Mouse (Mus musculus): ENCODE data around the gene Clec10a. TPM values are rescaled to one million over a fixed set of nuclear protein-coding genes. Genes with fewer than 3 reads are reported as not detected.
"Not testable (repeated sequence)": the region's sequence is repeated elsewhere in the genome, so short reads cannot be mapped to it uniquely, and the experiment has no call there.

Gene Clec10a
- polyA plus RNA-seq, 1 experiment from 2014 or later: 0.39 TPM

- Histone ChIP-seq H3K9ac (no peak overlapping the region), H3K27ac (replicated peaks) (no peak overlapping the region), H3K36me3 (replicated peaks) (no peaks in the 10 kb centered on the region), H3K4me3 (replicated peaks) (no peak overlapping the region), H3K9me3 (replicated peaks) (no peaks in the 10 kb centered on the region), H3K4me2 (no peak overlapping the region), H3K27me3 (no peaks in the 10 kb centered on the region), H3K4me1 (replicated peaks) (no peaks in the 10 kb centered on the region)
- ATAC-seq (ENCODE audit: insufficient read depth): no peak
- 39% methylated on average over 16 of the region's 16 CpGs for WGBS (ENCODE audit: insufficient replicate concordance)
Observed at GRCm38 (mm10) chr11:70165972-70166921, 10.2 kb downstream of the Clec10a start.

- Histone ChIP-seq H3K36me3 (replicated peaks) (no peaks in the 10 kb centered on the region), H3K9me3 (replicated peaks) (no peaks in the 10 kb centered on the region), H3K4me3 (replicated peaks) (no peak overlapping the region), H3K4me1 (replicated peaks) (no peaks in the 10 kb centered on the region), H3K4me2 (no peak overlapping the region), H3K27ac (replicated peaks) (no peak overlapping the region), H3K27me3 (no peaks in the 10 kb centered on the region), H3K9ac (no peak overlapping the region)
- WGBS (ENCODE audit: insufficient replicate concordance): 59% methylated on average over 7 of the region's 7 CpGs
- no peak for ATAC-seq (ENCODE audit: insufficient read depth)
Observed at GRCm38 (mm10) chr11:70168136-70168535, 12.1 kb downstream of the Clec10a start.

- not testable (repeated sequence) for H3K4me2 ChIP-seq; H3K9ac ChIP-seq; H3K4me1 ChIP-seq (replicated peaks); H3K27me3 ChIP-seq; H3K27ac ChIP-seq (replicated peaks); H3K9me3 ChIP-seq (replicated peaks); H3K4me3 ChIP-seq (replicated peaks); ATAC-seq (ENCODE audit: insufficient read depth); H3K36me3 ChIP-seq (replicated peaks)
- 69% methylated on average over 7 of the region's 7 CpGs for WGBS (ENCODE audit: insufficient replicate concordance)
Observed at GRCm38 (mm10) chr11:70169471-70169870, 13.5 kb downstream of the Clec10a start.

GRCm38 (mm10) chr11:70170291-70170690 lies 14.3 kb downstream of the Clec10a start:
- no peak overlapping the region for H3K4me2 ChIP-seq
- H3K27ac ChIP-seq (replicated peaks): no peak overlapping the region
- 65% methylated on average over 7 of the region's 7 CpGs for WGBS (ENCODE audit: insufficient replicate concordance)
- no peaks in the 10 kb centered on the region for H3K9me3 ChIP-seq (replicated peaks)
- H3K27me3 ChIP-seq: no peaks in the 10 kb centered on the region
- no peak overlapping the region for H3K4me3 ChIP-seq (replicated peaks)
- no peaks in the 10 kb centered on the region for H3K4me1 ChIP-seq (replicated peaks)
- ATAC-seq (ENCODE audit: insufficient read depth): no peak
- H3K9ac ChIP-seq: no peak overlapping the region
- no peaks in the 10 kb centered on the region for H3K36me3 ChIP-seq (replicated peaks)

GRCm38 (mm10) chr11:70171181-70171580 lies 15.2 kb downstream of the Clec10a start:
- ATAC-seq (ENCODE audit: insufficient read depth): no peak
- no peak overlapping the region for H3K4me2 ChIP-seq
- WGBS (ENCODE audit: insufficient replicate concordance): 60% methylated on average over 7 of the region's 7 CpGs
- no peaks in the 10 kb centered on the region for H3K36me3 ChIP-seq (replicated peaks)
- H3K4me1 ChIP-seq (replicated peaks): no peaks in the 10 kb centered on the region
- H3K9ac ChIP-seq: no peak overlapping the region
- H3K9me3 ChIP-seq (replicated peaks): no peaks in the 10 kb centered on the region
- no peak overlapping the region for H3K4me3 ChIP-seq (replicated peaks)
- H3K27ac ChIP-seq (replicated peaks): no peak overlapping the region
- H3K27me3 ChIP-seq: no peaks in the 10 kb centered on the region

GRCm38 (mm10) chr11:70171847-70172246 lies 15.8 kb downstream of the Clec10a start:
- Histone ChIP-seq H3K27me3 (no peaks in the 10 kb centered on the region), H3K4me1 (replicated peaks) (no peaks in the 10 kb centered on the region), H3K4me2 (no peak overlapping the region), H3K27ac (replicated peaks) (no peak overlapping the region), H3K36me3 (replicated peaks) (no peaks in the 10 kb centered on the region), H3K9ac (no peak overlapping the region), H3K9me3 (replicated peaks) (no peaks in the 10 kb centered on the region), H3K4me3 (replicated peaks) (no peak overlapping the region)
- ATAC-seq (ENCODE audit: insufficient read depth): no peak
- 36% methylated on average over 3 of the region's 3 CpGs for WGBS (ENCODE audit: insufficient replicate concordance)

GRCm38 (mm10) chr11:70172298-70172697 lies 16.3 kb downstream of the Clec10a start:
- H3K36me3 ChIP-seq (replicated peaks): no peaks in the 10 kb centered on the region
- no peaks in the 10 kb centered on the region for H3K27me3 ChIP-seq
- no peak overlapping the region for H3K4me3 ChIP-seq (replicated peaks)
- 48% methylated on average over 5 of the region's 5 CpGs for WGBS (ENCODE audit: insufficient replicate concordance)
- H3K4me1 ChIP-seq (replicated peaks): no peaks in the 10 kb centered on the region
- no peak for ATAC-seq (ENCODE audit: insufficient read depth)
- no peak overlapping the region for H3K4me2 ChIP-seq
- no peak overlapping the region for H3K27ac ChIP-seq (replicated peaks)
- H3K9me3 ChIP-seq (replicated peaks): no peaks in the 10 kb centered on the region
- no peak overlapping the region for H3K9ac ChIP-seq

GRCm38 (mm10) chr11:70174491-70174890 lies 18.5 kb downstream of the Clec10a start:
- no peaks in the 10 kb centered on the region for H3K27me3 ChIP-seq
- H3K4me2 ChIP-seq: no peak overlapping the region
- WGBS (ENCODE audit: insufficient replicate concordance): 59% methylated on average over 4 of the region's 4 CpGs
- H3K27ac ChIP-seq (replicated peaks): no peak overlapping the region
- no peak overlapping the region for H3K4me3 ChIP-seq (replicated peaks)
- no peak overlapping the region for H3K9ac ChIP-seq
- ATAC-seq (ENCODE audit: insufficient read depth): no peak
- H3K36me3 ChIP-seq (replicated peaks): no peaks in the 10 kb centered on the region
- H3K9me3 ChIP-seq (replicated peaks): no peaks in the 10 kb centered on the region
- no peaks in the 10 kb centered on the region for H3K4me1 ChIP-seq (replicated peaks)

GRCm38 (mm10) chr11:70177647-70178046 lies 21.6 kb downstream of the Clec10a start:
- Histone ChIP-seq H3K9me3 (replicated peaks) (no peaks in the 10 kb centered on the region), H3K4me3 (replicated peaks) (no peak overlapping the region), H3K27me3 (no peaks in the 10 kb centered on the region), H3K4me2 (no peak overlapping the region), H3K27ac (replicated peaks) (no peak overlapping the region), H3K9ac (no peak overlapping the region), H3K4me1 (replicated peaks) (no peaks in the 10 kb centered on the region), H3K36me3 (replicated peaks) (no peaks in the 10 kb centered on the region)
- WGBS (ENCODE audit: insufficient replicate concordance): 59% methylated on average over 8 of the region's 8 CpGs
- no peak for ATAC-seq (ENCODE audit: insufficient read depth)

- WGBS (ENCODE audit: insufficient replicate concordance): 70% methylated on average over 11 of the region's 11 CpGs
- ATAC-seq (ENCODE audit: insufficient read depth): no peak
- no peak overlapping the region for H3K4me2 ChIP-seq
- H3K4me1 ChIP-seq (replicated peaks): no peaks in the 10 kb centered on the region
- no peak overlapping the region for H3K9ac ChIP-seq
- H3K27me3 ChIP-seq: no peaks in the 10 kb centered on the region
- H3K27ac ChIP-seq (replicated peaks): no peak overlapping the region
- H3K9me3 ChIP-seq (replicated peaks): no peaks in the 10 kb centered on the region
- H3K36me3 ChIP-seq (replicated peaks): no peaks in the 10 kb centered on the region
- H3K4me3 ChIP-seq (replicated peaks): no peak overlapping the region
Observed at GRCm38 (mm10) chr11:70178311-70178710, 22.3 kb downstream of the Clec10a start.

GRCm38 (mm10) chr11:70178756-70179155 lies 22.8 kb downstream of the Clec10a start:
- WGBS (ENCODE audit: insufficient replicate concordance): 55% methylated on average over 11 of the region's 11 CpGs
- no peaks in the 10 kb centered on the region for H3K4me1 ChIP-seq (replicated peaks)
- H3K9me3 ChIP-seq (replicated peaks): no peaks in the 10 kb centered on the region
- H3K4me3 ChIP-seq (replicated peaks): no peak overlapping the region
- H3K27ac ChIP-seq (replicated peaks): no peak overlapping the region
- no peaks in the 10 kb centered on the region for H3K27me3 ChIP-seq
- H3K36me3 ChIP-seq (replicated peaks): no peaks in the 10 kb centered on the region
- H3K4me2 ChIP-seq: no peak overlapping the region
- no peak overlapping the region for H3K9ac ChIP-seq
- ATAC-seq (ENCODE audit: insufficient read depth): no peak

GRCm38 (mm10) chr11:70179401-70179800 lies 23.4 kb downstream of the Clec10a start:
- no peak for ATAC-seq (ENCODE audit: insufficient read depth)

More at GRCm38 (mm10) chr11:70179401-70179800, 23.4 kb downstream of the Clec10a start:
- WGBS (ENCODE audit: insufficient replicate concordance): 37% methylated on average over 14 of the region's 14 CpGs
- Histone ChIP-seq H3K27ac (replicated peaks) (no peak overlapping the region), H3K9ac (no peak overlapping the region), H3K4me1 (replicated peaks) (no peaks in the 10 kb centered on the region), H3K4me2 (no peak overlapping the region), H3K9me3 (replicated peaks) (no peaks in the 10 kb centered on the region), H3K4me3 (replicated peaks) (no peak overlapping the region), H3K36me3 (replicated peaks) (no peaks in the 10 kb centered on the region), H3K27me3 (no peaks in the 10 kb centered on the region)

Measured in liver, embryonic 15.5 days (tissue).